Mouse (Mus musculus): Measurements from ENCODE around the gene Plod1. TPM values are rescaled to one million over a fixed set of nuclear protein-coding genes. Genes with fewer than 3 reads are reported as not detected.

Plod1 gene
- total and polyA plus RNA-seq, 3 experiments, result 7.2 to 20.8 TPM; not detected in 1

- no peaks in the 10 kb centered on the region for H3K27me3 ChIP-seq (ENCODE audit: control insufficient read depth in 1 of 2, insufficient read depth in 2 of 2, low read length in 2 of 2)
- no peaks in the 10 kb centered on the region for H3K4me1 ChIP-seq (ENCODE audit: control insufficient read depth in 1 of 2, insufficient read depth in 2 of 2, low read length in 2 of 2)
- H3K79me2 ChIP-seq (ENCODE audit: control insufficient read depth, insufficient read depth, low read length, poor library complexity), result no peaks in the 10 kb centered on the region
- no peak overlapping the region for H3K27ac ChIP-seq (ENCODE audit: control insufficient read depth, low read depth, low read length)
- DNase-seq (ENCODE audit: low read depth, low spot score), result no peak
- H3K9ac ChIP-seq (ENCODE audit: control insufficient read depth, low read depth, low read length, poor library complexity, severe bottlenecking), result no peak overlapping the region
- no peaks in the 10 kb centered on the region for H3K9me3 ChIP-seq (replicated peaks; ENCODE audit: insufficient read depth, low read length)
- no peak for TF ChIP-seq HCFC1 (IDR thresholded peaks at IDR 0.05; ENCODE audit: low read depth, low read length)
- TF ChIP-seq RAD21 (IDR thresholded peaks at IDR 0.05; ENCODE audit: low read depth, low read length), result no peak
- no peak for TF ChIP-seq TBP (IDR thresholded peaks at IDR 0.05; ENCODE audit: low read depth, low read length)
- TF ChIP-seq MYB (IDR thresholded peaks at IDR 0.05; ENCODE audit: low read depth, low read length), result no peak
- no peak for TF ChIP-seq USF1 (IDR thresholded peaks at IDR 0.05; ENCODE audit: low read depth, low read length)
- TF ChIP-seq MXI1 (IDR thresholded peaks at IDR 0.05; ENCODE audit: low read depth, low read length), result no peak
- no peak for TF ChIP-seq USF2 (IDR thresholded peaks at IDR 0.05; ENCODE audit: borderline replicate concordance in 1 of 2, insufficient read depth in 1 of 2, low read depth in 1 of 2, low read length in 2 of 2)
- TF ChIP-seq MAFK (IDR thresholded peaks at IDR 0.05; ENCODE audit: borderline replicate concordance, low read depth, low read length), result no peak
- H3K4me3 ChIP-seq (ENCODE audit: control insufficient read depth in 1 of 2, insufficient read depth in 1 of 2, low read depth in 2 of 2, low read length in 2 of 2), result no peak overlapping the region
- peaks cover 0 to 9% of the 10 kb centered on the region in 2 experiments; a peak in 2 of 4 replicates for H3K36me3 ChIP-seq (ENCODE audit: control insufficient read depth in 1 of 2, insufficient read depth in 2 of 2, low read length in 2 of 2)
Measured at GRCm38 (mm10) chr4:147887277-147887676, 49.3 kb downstream of the Plod1 start.

- DNase-seq (ENCODE audit: low read depth, low spot score), result no peak
- H3K36me3 ChIP-seq (ENCODE audit: control insufficient read depth in 1 of 2, insufficient read depth in 2 of 2, low read length in 2 of 2), result peaks cover 0 to 10% of the 10 kb centered on the region in 2 experiments; a peak in 2 of 4 replicates
- no peaks in the 10 kb centered on the region for H3K27me3 ChIP-seq (ENCODE audit: control insufficient read depth in 1 of 2, insufficient read depth in 2 of 2, low read length in 2 of 2)
- no peak overlapping the region for H3K9ac ChIP-seq (ENCODE audit: control insufficient read depth, low read depth, low read length, poor library complexity, severe bottlenecking)
- no peak for TF ChIP-seq ZKSCAN1 (IDR thresholded peaks at IDR 0.05; ENCODE audit: low read depth, low read length)
- TF ChIP-seq UBTF (IDR thresholded peaks at IDR 0.05; ENCODE audit: borderline replicate concordance, insufficient read depth, low read depth, low read length), result no peak
- no peak for TF ChIP-seq CHD1 (IDR thresholded peaks at IDR 0.05; ENCODE audit: low read depth, low read length)
- no peak for TF ChIP-seq MAFK (IDR thresholded peaks at IDR 0.05; ENCODE audit: borderline replicate concordance, low read depth, low read length)
- TF ChIP-seq POLR2AphosphoS5 (IDR thresholded peaks at IDR 0.05; ENCODE audit: borderline replicate concordance, low read depth, low read length), result no peak
- TF ChIP-seq ETS1 (IDR thresholded peaks at IDR 0.05; ENCODE audit: low read depth, low read length), result no peak
- no peak for TF ChIP-seq MYC (IDR thresholded peaks at IDR 0.05; ENCODE audit: low read depth, low read length)
- no peak for TF ChIP-seq USF1 (IDR thresholded peaks at IDR 0.05; ENCODE audit: low read depth, low read length)
- no peak for TF ChIP-seq SMC3 (IDR thresholded peaks at IDR 0.05; ENCODE audit: low read depth, low read length)
- TF ChIP-seq CHD2 (IDR thresholded peaks at IDR 0.05; ENCODE audit: low read length), result no peak
- TF ChIP-seq BHLHE40 (IDR thresholded peaks at IDR 0.05; ENCODE audit: borderline replicate concordance, low read depth, low read length), result no peak
- no peak for TF ChIP-seq EP300 (IDR thresholded peaks at IDR 0.05; ENCODE audit: low read depth in 1 of 2, low read length in 2 of 2)
- H3K4me3 ChIP-seq (ENCODE audit: control insufficient read depth in 1 of 2, insufficient read depth in 1 of 2, low read depth in 2 of 2, low read length in 2 of 2), result no peak overlapping the region
- no peak overlapping the region for H3K27ac ChIP-seq (ENCODE audit: control insufficient read depth, low read depth, low read length)
- no peaks in the 10 kb centered on the region for H3K4me1 ChIP-seq (ENCODE audit: control insufficient read depth in 1 of 2, insufficient read depth in 2 of 2, low read length in 2 of 2)
- H3K9me3 ChIP-seq (replicated peaks; ENCODE audit: insufficient read depth, low read length), result no peaks in the 10 kb centered on the region
- H3K79me2 ChIP-seq (ENCODE audit: control insufficient read depth, insufficient read depth, low read length, poor library complexity), result no peaks in the 10 kb centered on the region
Measured at GRCm38 (mm10) chr4:147886158-147886557, 50.4 kb downstream of the Plod1 start.

All from MEL (cell line).